Mouse (Mus musculus) heart, embryonic 11.5 days (tissue): ENCODE data around the gene Rgs7. TPM values are rescaled to one million over a fixed set of nuclear protein-coding genes. Genes with fewer than 3 reads are reported as not detected.

ENCODE experiments used
- ATAC-seq: fragments of 200-750 bp; cut with Nextera tagmentation; replicated peaks from 2 replicates; pipeline ENCODE4 v1.8.0; 2017; ENCODE audit warnings: moderate library complexity; ENCODE audit not compliant: insufficient number of reproducible peaks, low FRiP score, low TSS enrichment
- H3K27ac ChIP-seq: fragments of 300-500 bp; sonication (generic); 2 replicates; pipeline ENCODE4 v1.5.1; 2014; ENCODE audit warnings: mild to moderate bottlenecking, low read depth, low read length
- H3K27me3 ChIP-seq: fragments of 300-500 bp; sonication (generic); 2 replicates; pipeline ENCODE4 v1.6.1; 2014; ENCODE audit warnings: mild to moderate bottlenecking, low read length, mixed read lengths; ENCODE audit not compliant: control insufficient read depth, insufficient read depth
- H3K36me3 ChIP-seq: fragments of 300-500 bp; sonication (generic); 2 replicates; pipeline ENCODE4 v1.6.1; 2014; ENCODE audit warnings: mild to moderate bottlenecking, low read length, moderate library complexity, mixed read lengths; ENCODE audit not compliant: control insufficient read depth, insufficient read depth
- H3K4me1 ChIP-seq: fragments of 300-500 bp; sonication (generic); 2 replicates; pipeline ENCODE4 v1.6.1; 2014; ENCODE audit warnings: low read length; ENCODE audit not compliant: control insufficient read depth, insufficient read depth
- H3K4me2 ChIP-seq: fragments of 300-500 bp; sonication (generic); 2 replicates; pipeline ENCODE4 v1.6.1; 2014; ENCODE audit warnings: mild to moderate bottlenecking, moderate library complexity
- H3K4me3 ChIP-seq: fragments of 300-500 bp; sonication (generic); 2 replicates; pipeline ENCODE4 v1.5.1; 2014; ENCODE audit warnings: low read depth, low read length
- H3K9ac ChIP-seq: fragments of 300-500 bp; sonication (generic); 2 replicates; pipeline ENCODE4 v1.6.1; 2014; ENCODE audit warnings: mild to moderate bottlenecking, low read depth, low read length, moderate library complexity
- H3K9me3 ChIP-seq: fragments of 300-500 bp; sonication (generic); replicated peaks from 2 replicates; pipeline ENCODE4 v1.6.1; 2016; ENCODE audit warnings: low read length; ENCODE audit not compliant: control insufficient read depth
- WGBS: fragments of 180-500 bp; shearing (Covaris S2); extraction: QIAGEN DNeasy Blood & Tissue Kit; methylation state at CpG from one replicate; pipeline ENCODE4 v1.1.7; 2014; ENCODE audit not compliant: insufficient replicate concordance; 5-methylcytosine and 5-hydroxymethylcytosine counted together
- polyA plus RNA-seq: library from polyadenylated mRNA; unstranded; fragments of >200 nt; fragmentation: Nextera tagmentation; extraction: Ambion mirVana; gene quantifications from 2 replicates; pipeline ENCODE4 v1.2.1, GENCODE M21; 2014

Rgs7 gene
- polyA plus RNA-seq, 1 experiment from 2014 or later, result 0.57 TPM

- no peak overlapping the region for H3K27ac ChIP-seq
- WGBS, result 46% methylated on average over 9 of the region's 9 CpGs
- H3K36me3 ChIP-seq, result no peaks in the 10 kb centered on the region
- no peak overlapping the region for H3K9ac ChIP-seq
- no peaks in the 10 kb centered on the region for H3K9me3 ChIP-seq
- H3K4me1 ChIP-seq, result no peaks in the 10 kb centered on the region
- ATAC-seq, result no peak
- no peaks in the 10 kb centered on the region for H3K27me3 ChIP-seq
- H3K4me2 ChIP-seq, result no peak overlapping the region
- no peak overlapping the region for H3K4me3 ChIP-seq
Measured at GRCm38 (mm10) chr1:175415728-175416127, 76.6 kb downstream of the Rgs7 start.

GRCm38 (mm10) chr1:175410399-175410798 lies 81.9 kb downstream of the Rgs7 start:
- 34% methylated on average over 3 of the region's 3 CpGs for WGBS

GRCm38 (mm10) chr1:175391894-175392293 lies 100.4 kb downstream of the Rgs7 start:
- 75% methylated on average over 4 of the region's 4 CpGs for WGBS
- H3K4me3 ChIP-seq, result no peak overlapping the region
- H3K9ac ChIP-seq, result no peak overlapping the region
- no peak overlapping the region for H3K4me2 ChIP-seq
- no peaks in the 10 kb centered on the region for H3K9me3 ChIP-seq
- H3K4me1 ChIP-seq, result no peaks in the 10 kb centered on the region
- H3K36me3 ChIP-seq, result no peaks in the 10 kb centered on the region
- H3K27ac ChIP-seq, result no peak overlapping the region
- no peaks in the 10 kb centered on the region for H3K27me3 ChIP-seq
- ATAC-seq, result no peak

More at GRCm38 (mm10) chr1:175410399-175410798, 81.9 kb downstream of the Rgs7 start:
- no peaks in the 10 kb centered on the region for H3K36me3 ChIP-seq
- no peaks in the 10 kb centered on the region for H3K27me3 ChIP-seq
- no peak for ATAC-seq
- H3K9ac ChIP-seq, result no peak overlapping the region
- no peak overlapping the region for H3K4me3 ChIP-seq
- H3K9me3 ChIP-seq, result no peaks in the 10 kb centered on the region
- H3K27ac ChIP-seq, result no peak overlapping the region
- no peak overlapping the region for H3K4me2 ChIP-seq
- H3K4me1 ChIP-seq, result no peaks in the 10 kb centered on the region

- Histone ChIP-seq H3K27me3 (no peaks in the 10 kb centered on the region), H3K4me3 (no peak overlapping the region), H3K36me3 (no peaks in the 10 kb centered on the region), H3K9ac (no peak overlapping the region), H3K4me1 (no peaks in the 10 kb centered on the region), H3K27ac (no peak overlapping the region), H3K9me3 (no peaks in the 10 kb centered on the region), H3K4me2 (no peak overlapping the region)
- no peak for ATAC-seq
- WGBS, result 80% methylated on average over 5 of the region's 5 CpGs
Measured at GRCm38 (mm10) chr1:175389250-175389649, 103.0 kb downstream of the Rgs7 start.

- Histone ChIP-seq H3K4me2 (no peak overlapping the region), H3K4me1 (no peaks in the 10 kb centered on the region), H3K9ac (no peak overlapping the region), H3K9me3 (no peaks in the 10 kb centered on the region), H3K27ac (no peak overlapping the region), H3K36me3 (no peaks in the 10 kb centered on the region), H3K4me3 (no peak overlapping the region), H3K27me3 (no peaks in the 10 kb centered on the region)
- 45% methylated on average over 3 of the region's 3 CpGs for WGBS
- ATAC-seq, result no peak
Measured at GRCm38 (mm10) chr1:175385581-175386235, 106.6 kb downstream of the Rgs7 start.

- no peak for ATAC-seq
Measured at GRCm38 (mm10) chr1:175372571-175372970, 119.7 kb downstream of the Rgs7 start.

GRCm38 (mm10) chr1:175368062-175368461 lies 124.2 kb downstream of the Rgs7 start:
- no peak overlapping the region for H3K9ac ChIP-seq
- ATAC-seq, result no peak
- 86% methylated on average over 2 of the region's 2 CpGs for WGBS

More at GRCm38 (mm10) chr1:175372571-175372970, 119.7 kb downstream of the Rgs7 start:
- no peak overlapping the region for H3K27ac ChIP-seq
- no peaks in the 10 kb centered on the region for H3K36me3 ChIP-seq
- H3K9ac ChIP-seq, result no peak overlapping the region
- H3K9me3 ChIP-seq, result no peaks in the 10 kb centered on the region
- no peaks in the 10 kb centered on the region for H3K4me1 ChIP-seq
- no peaks in the 10 kb centered on the region for H3K27me3 ChIP-seq
- no peak overlapping the region for H3K4me3 ChIP-seq
- no peak overlapping the region for H3K4me2 ChIP-seq

GRCm38 (mm10) chr1:175363606-175364005 lies 128.7 kb downstream of the Rgs7 start:
- WGBS, result 77% methylated on average over 3 of the region's 3 CpGs
- Histone ChIP-seq H3K4me3 (no peak overlapping the region), H3K4me2 (no peak overlapping the region), H3K9ac (no peak overlapping the region), H3K36me3 (no peaks in the 10 kb centered on the region), H3K4me1 (peaks cover 4% of the 10 kb centered on the region), H3K9me3 (no peaks in the 10 kb centered on the region), H3K27ac (no peak overlapping the region), H3K27me3 (no peaks in the 10 kb centered on the region)
- no peak for ATAC-seq

More at GRCm38 (mm10) chr1:175368062-175368461, 124.2 kb downstream of the Rgs7 start:
- Histone ChIP-seq H3K9me3 (no peaks in the 10 kb centered on the region), H3K36me3 (no peaks in the 10 kb centered on the region), H3K27me3 (no peaks in the 10 kb centered on the region), H3K4me1 (no peaks in the 10 kb centered on the region), H3K27ac (no peak overlapping the region), H3K4me3 (no peak overlapping the region), H3K4me2 (no peak overlapping the region)
